Mouse (Mus musculus) G1E (cell line): ENCODE results near the gene Abtb1. TPM values are rescaled to one million over a fixed set of nuclear protein-coding genes. Genes with fewer than 3 reads are reported as not detected.
A peak's percentile ranks its signal among the peaks of the same experiment; 100 is the strongest.

Experiments
- ATAC-seq: 2 replicates; pipeline ENCODE4 v1.8.0; 2016; ENCODE audit warnings: mild to moderate bottlenecking; ENCODE audit not compliant: insufficient number of reproducible peaks, poor library complexity, low FRiP score, severe bottlenecking; ENCODE audit errors: extremely low read depth
- DNase-seq: peaks from one replicate; pipeline ENCODE4 v3.0.0; 2012; ENCODE audit warnings: low spot score
- H3K27me3 ChIP-seq: 2 replicates; pipeline ENCODE4 v1.6.1; 2012; ENCODE audit warnings: mild to moderate bottlenecking, low read length, inconsistent platforms; ENCODE audit not compliant: insufficient read depth
- H3K36me3 ChIP-seq: replicated peaks from 2 replicates; pipeline ENCODE3; 2012; ENCODE audit warnings: mild to moderate bottlenecking, inconsistent platforms
- H3K4me1 ChIP-seq: 2 replicates; pipeline ENCODE4 v1.6.1; 2012; ENCODE audit warnings: low read depth, low read length, inconsistent platforms, mixed read lengths; ENCODE audit not compliant: insufficient read depth
- H3K4me3 ChIP-seq: 2 replicates; pipeline ENCODE4 v1.5.1; 2012; ENCODE audit warnings: low read depth, mild to moderate bottlenecking, inconsistent platforms, low read length, moderate library complexity, mixed read lengths
- H3K9me3 ChIP-seq: replicated peaks from 2 replicates; pipeline ENCODE4 v1.6.1; 2012; ENCODE audit warnings: inconsistent platforms
- CTCF ChIP-seq: IDR thresholded peaks from 2 replicates; pipeline ENCODE4 v1.5.1; 2012; ENCODE audit warnings: low read depth, low read length, inconsistent platforms, mixed read lengths
- GATA1 ChIP-seq: IDR thresholded peaks from 2 replicates; pipeline ENCODE4 v1.6.1; 2012; ENCODE audit warnings: borderline replicate concordance, low read length, inconsistent platforms, mixed read lengths
- GATA2 ChIP-seq: IDR thresholded peaks from 2 replicates; pipeline ENCODE4 v1.6.1; 2012; ENCODE audit warnings: low read depth, low read length, inconsistent platforms, borderline replicate concordance
- POLR2AphosphoS5 ChIP-seq: IDR thresholded peaks from 2 replicates; pipeline ENCODE4 v1.6.1; 2012; ENCODE audit warnings: low read depth, low read length, inconsistent platforms; ENCODE audit not compliant: insufficient replicate concordance
- TAL1 ChIP-seq: conservative IDR thresholded peaks from 2 replicates; pipeline ENCODE4 v1.6.1; 2012; ENCODE audit warnings: low read depth, low read length, inconsistent platforms, mixed read lengths
- polyA plus RNA-seq: library from polyadenylated mRNA; stranded (reverse); fragments of >175 nt; gene quantifications from 2 replicates; pipeline ENCODE4 v1.2.3, GENCODE M21; 2012
- total RNA-seq, 2 experiments: library from RNA; stranded (forward) in 1 of 2; stranded (reverse) in 1 of 2; fragments of 200-1000 nt in 1 of 2; fragments of >200 nt in 1 of 2; fragmentation: Nextera tagmentation in 1 of 2; gene quantifications; 2 replicates each; pipeline ENCODE4 v1.2.3; 2014 to 2017

The Abtb1 gene
- total and polyA plus RNA-seq, 3 experiments: 17.5 to 50.3 (median 22.2) TPM

- TF ChIP-seq POLR2AphosphoS5 (no peak), GATA2 (no peak), TAL1 (no peak), GATA1 (no peak)
- Histone ChIP-seq H3K4me3 (no peak overlapping the region), H3K9me3 (peaks cover 3% of the 10 kb centered on the region), H3K27me3 (peaks cover 74% of the 10 kb centered on the region), H3K4me1 (peaks cover 3% of the 10 kb centered on the region; the same call in 1 of the 2 replicates), H3K36me3 (no peaks in the 10 kb centered on the region)
- DNase-seq (no peak), ATAC-seq (no peak)
These were observed 16.6 kb upstream of the Abtb1 start for GRCm38 (mm10) chr6:88858341-88858740.

GRCm38 (mm10) chr6:88857830-88858229 lies 16.0 kb upstream of the Abtb1 start:
- DNase-seq (no peak), ATAC-seq (no peak)
- peaks cover 3% of the 10 kb centered on the region; the same call in 1 of the 2 replicates for H3K4me1 ChIP-seq
- TF ChIP-seq POLR2AphosphoS5 (no peak), TAL1 (no peak), GATA2 (no peak), GATA1 (no peak), CTCF (no peak)
- peaks cover 3% of the 10 kb centered on the region for H3K9me3 ChIP-seq
- no peak overlapping the region for H3K4me3 ChIP-seq
- no peaks in the 10 kb centered on the region for H3K36me3 ChIP-seq
- peaks cover 73% of the 10 kb centered on the region for H3K27me3 ChIP-seq

GRCm38 (mm10) chr6:88857249-88857648 lies 15.5 kb upstream of the Abtb1 start:
- peaks cover 3% of the 10 kb centered on the region; the same call in 1 of the 2 replicates for H3K4me1 ChIP-seq
- DNase-seq: no peak
- no peak for ATAC-seq
- H3K36me3 ChIP-seq: no peaks in the 10 kb centered on the region
- TF ChIP-seq CTCF (no peak), GATA2 (no peak), GATA1 (no peak), TAL1 (no peak), POLR2AphosphoS5 (no peak)
- peaks cover 72% of the 10 kb centered on the region for H3K27me3 ChIP-seq
- peaks cover 3% of the 10 kb centered on the region for H3K9me3 ChIP-seq
- H3K4me3 ChIP-seq: no peak overlapping the region

GRCm38 (mm10) chr6:88855636-88856035 lies 13.9 kb upstream of the Abtb1 start:
- no peak overlapping the region for H3K4me3 ChIP-seq
- peaks cover 69% of the 10 kb centered on the region for H3K27me3 ChIP-seq
- H3K36me3 ChIP-seq: no peaks in the 10 kb centered on the region
- no peaks in the 10 kb centered on the region; the same call in 1 of the 2 replicates for H3K9me3 ChIP-seq
- peak; percentile 67 for DNase-seq
- ATAC-seq: no peak
- TF ChIP-seq CTCF: peak; percentile 44
- TF ChIP-seq GATA2: no peak
- no peaks in the 10 kb centered on the region; the same call in 1 of the 2 replicates for H3K4me1 ChIP-seq

GRCm38 (mm10) chr6:88854509-88854908 lies 12.7 kb upstream of the Abtb1 start:
- no peak for DNase-seq
- Histone ChIP-seq H3K4me3 (no peak overlapping the region), H3K27me3 (peaks cover 65% of the 10 kb centered on the region), H3K9me3 (no peaks in the 10 kb centered on the region; the same call in 1 of the 2 replicates), H3K36me3 (no peaks in the 10 kb centered on the region), H3K4me1 (no peaks in the 10 kb centered on the region; the same call in 1 of the 2 replicates)
- ATAC-seq: no peak
- TF ChIP-seq POLR2AphosphoS5 (no peak), CTCF (no peak), GATA1 (no peak), GATA2 (no peak), TAL1 (no peak)

- Histone ChIP-seq H3K4me1 (peaks cover 6% of the 10 kb centered on the region), H3K36me3 (no peaks in the 10 kb centered on the region), H3K27me3 (peaks cover 69% of the 10 kb centered on the region), H3K9me3 (no peaks in the 10 kb centered on the region; the same call in 1 of the 2 replicates), H3K4me3 (no peak overlapping the region)
- DNase-seq (no peak), ATAC-seq (no peak)
- no peak for TF ChIP-seq GATA1
- no peak for TF ChIP-seq GATA2
- TF ChIP-seq POLR2AphosphoS5: no peak
- TF ChIP-seq TAL1: no peak
- no peak for TF ChIP-seq CTCF
These were observed 8.2 kb upstream of the Abtb1 start for GRCm38 (mm10) chr6:88850034-88850433.

- ATAC-seq: no peak
- peaks cover 6% of the 10 kb centered on the region for H3K4me1 ChIP-seq
- H3K27me3 ChIP-seq: peaks cover 64% of the 10 kb centered on the region
- no peaks in the 10 kb centered on the region; the same call in 1 of the 2 replicates for H3K9me3 ChIP-seq
- DNase-seq: no peak
- no peak for TF ChIP-seq TAL1
- TF ChIP-seq GATA2: no peak
- TF ChIP-seq POLR2AphosphoS5: no peak
- peak; percentile 58 for TF ChIP-seq CTCF
- TF ChIP-seq GATA1: no peak
- H3K36me3 ChIP-seq: no peaks in the 10 kb centered on the region
- no peak overlapping the region for H3K4me3 ChIP-seq
These were observed 7.5 kb upstream of the Abtb1 start for GRCm38 (mm10) chr6:88849270-88849669.
